Mouse (Mus musculus): ENCODE data around the gene Aplnr. TPM values are rescaled to one million over a fixed set of nuclear protein-coding genes. Genes with fewer than 3 reads are reported as not detected.

Aplnr gene
- polyA plus RNA-seq, 1 experiment from 2014 or later = 35.6 TPM

DNA sequence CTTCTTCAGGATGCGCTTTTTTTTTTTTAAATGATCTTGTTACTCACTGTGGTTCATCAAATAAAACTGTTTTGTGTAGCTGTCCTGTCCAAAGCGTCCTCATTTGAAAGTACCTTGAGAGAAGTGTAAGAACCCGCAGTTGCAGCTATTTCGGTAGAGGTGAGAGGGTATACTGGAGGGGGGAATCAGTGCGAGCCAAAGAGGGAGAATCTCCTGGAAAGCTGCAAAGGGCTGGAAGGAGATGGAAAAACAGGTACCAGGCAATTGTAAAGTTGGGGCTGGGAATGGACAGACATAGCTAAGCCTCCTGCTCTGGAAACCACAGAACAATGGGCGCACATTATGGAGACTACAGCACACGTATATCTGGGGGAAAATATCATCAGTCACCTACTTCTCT, 3.8 kb downstream of the Aplnr start:
- H3K9ac ChIP-seq (replicated peaks; ENCODE audit: low read length) = no peak overlapping the region
- no peaks in the 10 kb centered on the region for H3K36me3 ChIP-seq (replicated peaks; ENCODE audit: control insufficient read depth, insufficient read depth, low read depth, low read length)
- WGBS = 64% methylated on average over 7 of the region's 7 CpGs
- H3K4me2 ChIP-seq (ENCODE audit: low read depth, low read length) = no peak overlapping the region
- H3K4me3 ChIP-seq (ENCODE audit: low read depth, low read length) = no peak overlapping the region
- ATAC-seq (replicated peaks; ENCODE audit: insufficient number of reproducible peaks, low FRiP score, low TSS enrichment, low read depth) = no peak
- no peak for DNase-seq (ENCODE audit: low spot score)
- H3K27ac ChIP-seq (replicated peaks; ENCODE audit: low read depth, low read length) = no peak overlapping the region
- no peaks in the 10 kb centered on the region for H3K27me3 ChIP-seq (ENCODE audit: control insufficient read depth, insufficient read depth, low read length)
- H3K4me1 ChIP-seq (ENCODE audit: control insufficient read depth, insufficient read depth, low read length) = no peaks in the 10 kb centered on the region
- no peaks in the 10 kb centered on the region for H3K9me3 ChIP-seq (replicated peaks; ENCODE audit: control insufficient read depth, low read length)

DNA sequence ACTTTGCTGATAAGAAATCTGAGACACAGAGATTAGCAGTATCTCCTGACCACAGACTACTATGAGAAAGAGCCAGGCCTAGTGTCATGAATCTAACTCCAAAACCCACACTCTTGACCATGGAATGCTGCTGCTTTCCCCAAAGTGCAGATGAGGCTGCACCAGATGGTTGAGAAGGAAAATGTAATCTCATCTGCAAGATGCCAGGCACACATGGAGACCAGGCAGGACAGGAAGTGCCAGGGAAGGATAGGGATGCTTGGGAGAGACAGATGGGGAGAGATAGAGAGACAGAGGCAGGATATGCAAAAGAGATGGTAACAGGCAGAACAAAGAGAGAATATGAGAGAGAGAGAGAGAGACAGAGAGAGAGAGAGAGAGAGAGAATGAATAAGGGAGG, 4.8 kb downstream of the Aplnr start:
- H3K4me1 ChIP-seq (ENCODE audit: control insufficient read depth, insufficient read depth, low read length) = no peaks in the 10 kb centered on the region
- H3K4me3 ChIP-seq (ENCODE audit: low read depth, low read length) = no peak overlapping the region
- H3K27me3 ChIP-seq (ENCODE audit: control insufficient read depth, insufficient read depth, low read length) = no peaks in the 10 kb centered on the region
- no peak for DNase-seq (ENCODE audit: low spot score)
- no peak overlapping the region for H3K9ac ChIP-seq (replicated peaks; ENCODE audit: low read length)
- no peak for ATAC-seq (replicated peaks; ENCODE audit: insufficient number of reproducible peaks, low FRiP score, low TSS enrichment, low read depth)
- no peak overlapping the region for H3K27ac ChIP-seq (replicated peaks; ENCODE audit: low read depth, low read length)
- H3K4me2 ChIP-seq (ENCODE audit: low read depth, low read length) = no peak overlapping the region
- H3K9me3 ChIP-seq (replicated peaks; ENCODE audit: control insufficient read depth, low read length) = no peaks in the 10 kb centered on the region
- H3K36me3 ChIP-seq (replicated peaks; ENCODE audit: control insufficient read depth, insufficient read depth, low read depth, low read length) = no peaks in the 10 kb centered on the region

DNA sequence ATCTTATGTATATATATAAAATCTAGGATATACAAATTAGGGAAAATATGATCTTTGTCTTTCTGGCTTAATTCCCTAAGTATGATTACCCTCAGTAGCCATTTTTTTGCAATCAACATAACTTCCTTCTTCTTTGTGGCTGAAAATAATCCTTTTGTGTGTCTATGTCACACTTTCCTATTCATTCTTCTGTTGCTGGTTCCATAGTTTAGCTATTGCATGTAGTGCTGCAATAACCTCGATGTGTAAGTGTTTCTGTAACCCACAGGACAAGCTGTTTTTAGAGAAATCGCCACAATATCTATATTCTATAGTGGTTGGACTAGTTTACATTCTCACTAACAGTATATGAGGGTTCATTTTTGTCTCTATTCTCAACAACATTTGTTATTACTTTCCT, 8.9 kb downstream of the Aplnr start:
- Histone ChIP-seq H3K4me2 (ENCODE audit: low read depth, low read length) (no peak overlapping the region), H3K9me3 (replicated peaks; ENCODE audit: control insufficient read depth, low read length) (no peaks in the 10 kb centered on the region), H3K27ac (replicated peaks; ENCODE audit: low read depth, low read length) (no peak overlapping the region), H3K4me1 (ENCODE audit: control insufficient read depth, insufficient read depth, low read length) (no peaks in the 10 kb centered on the region), H3K27me3 (ENCODE audit: control insufficient read depth, insufficient read depth, low read length) (no peaks in the 10 kb centered on the region), H3K36me3 (replicated peaks; ENCODE audit: control insufficient read depth, insufficient read depth, low read depth, low read length) (no peaks in the 10 kb centered on the region), H3K4me3 (ENCODE audit: low read depth, low read length) (no peak overlapping the region), H3K9ac (replicated peaks; ENCODE audit: low read length) (no peak overlapping the region)
- ATAC-seq (replicated peaks; ENCODE audit: insufficient number of reproducible peaks, low FRiP score, low TSS enrichment, low read depth) = no peak
- WGBS = 77% methylated on average over 2 of the region's 2 CpGs
- DNase-seq (ENCODE audit: low spot score) = no peak

DNA sequence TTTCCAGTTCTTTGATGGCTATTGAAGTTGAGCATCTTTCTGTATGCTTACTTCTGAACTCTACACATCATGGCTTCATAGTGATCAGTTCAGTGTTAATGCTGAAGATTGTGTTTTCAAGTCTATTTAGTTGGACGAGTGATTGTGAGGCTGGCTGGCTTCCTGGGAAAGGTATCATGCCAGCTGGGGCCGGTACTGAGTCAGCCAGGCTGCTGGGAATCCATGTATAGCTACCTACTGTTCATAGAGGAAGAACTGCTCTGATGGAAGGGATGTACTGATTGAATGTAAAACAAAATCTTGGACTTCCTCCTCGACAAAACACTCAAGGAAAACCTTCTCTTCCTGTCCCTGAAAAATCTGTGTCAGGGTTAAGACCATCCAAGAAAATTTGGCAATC, 9.3 kb downstream of the Aplnr start:
- H3K27me3 ChIP-seq (ENCODE audit: control insufficient read depth, insufficient read depth, low read length) = no peaks in the 10 kb centered on the region
- WGBS = 76% methylated on average over 3 of the region's 3 CpGs
- DNase-seq (ENCODE audit: low spot score) (no peak), ATAC-seq (replicated peaks; ENCODE audit: insufficient number of reproducible peaks, low FRiP score, low TSS enrichment, low read depth) (no peak)
- no peak overlapping the region for H3K9ac ChIP-seq (replicated peaks; ENCODE audit: low read length)
- H3K9me3 ChIP-seq (replicated peaks; ENCODE audit: control insufficient read depth, low read length) = no peaks in the 10 kb centered on the region
- H3K4me2 ChIP-seq (ENCODE audit: low read depth, low read length) = no peak overlapping the region
- H3K36me3 ChIP-seq (replicated peaks; ENCODE audit: control insufficient read depth, insufficient read depth, low read depth, low read length) = no peaks in the 10 kb centered on the region
- no peak overlapping the region for H3K27ac ChIP-seq (replicated peaks; ENCODE audit: low read depth, low read length)
- no peaks in the 10 kb centered on the region for H3K4me1 ChIP-seq (ENCODE audit: control insufficient read depth, insufficient read depth, low read length)
- H3K4me3 ChIP-seq (ENCODE audit: low read depth, low read length) = no peak overlapping the region

DNA sequence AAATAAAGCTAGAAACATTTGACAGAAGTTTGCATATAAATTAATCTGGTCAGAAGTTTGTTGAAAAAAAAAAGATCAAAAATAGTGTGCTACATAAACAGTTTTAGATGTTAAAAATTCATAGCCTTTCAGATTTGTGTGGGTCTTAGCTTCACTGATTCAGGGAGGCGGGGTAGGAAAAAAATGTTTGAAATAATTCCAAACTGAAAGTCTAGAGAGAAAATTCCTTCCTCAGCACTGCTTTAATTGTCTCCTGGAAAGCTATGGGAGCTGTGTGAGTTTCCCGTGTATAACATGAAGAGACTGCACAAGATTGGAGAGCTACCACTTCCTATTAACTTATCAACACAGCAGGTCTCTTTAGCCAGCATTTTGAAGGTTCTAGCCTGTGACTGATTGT, 11.5 kb downstream of the Aplnr start:
- H3K36me3 ChIP-seq (replicated peaks; ENCODE audit: control insufficient read depth, insufficient read depth, low read depth, low read length) = no peaks in the 10 kb centered on the region
- H3K9me3 ChIP-seq (replicated peaks; ENCODE audit: control insufficient read depth, low read length) = no peaks in the 10 kb centered on the region
- DNase-seq (ENCODE audit: low spot score) (no peak), ATAC-seq (replicated peaks; ENCODE audit: insufficient number of reproducible peaks, low FRiP score, low TSS enrichment, low read depth) (no peak)
- no peaks in the 10 kb centered on the region for H3K4me1 ChIP-seq (ENCODE audit: control insufficient read depth, insufficient read depth, low read length)
- WGBS = 87% methylated on average over 2 of the region's 2 CpGs
- no peak overlapping the region for H3K4me2 ChIP-seq (ENCODE audit: low read depth, low read length)
- no peak overlapping the region for H3K4me3 ChIP-seq (ENCODE audit: low read depth, low read length)
- H3K27ac ChIP-seq (replicated peaks; ENCODE audit: low read depth, low read length) = no peak overlapping the region
- no peaks in the 10 kb centered on the region for H3K27me3 ChIP-seq (ENCODE audit: control insufficient read depth, insufficient read depth, low read length)
- H3K9ac ChIP-seq (replicated peaks; ENCODE audit: low read length) = no peak overlapping the region

DNA sequence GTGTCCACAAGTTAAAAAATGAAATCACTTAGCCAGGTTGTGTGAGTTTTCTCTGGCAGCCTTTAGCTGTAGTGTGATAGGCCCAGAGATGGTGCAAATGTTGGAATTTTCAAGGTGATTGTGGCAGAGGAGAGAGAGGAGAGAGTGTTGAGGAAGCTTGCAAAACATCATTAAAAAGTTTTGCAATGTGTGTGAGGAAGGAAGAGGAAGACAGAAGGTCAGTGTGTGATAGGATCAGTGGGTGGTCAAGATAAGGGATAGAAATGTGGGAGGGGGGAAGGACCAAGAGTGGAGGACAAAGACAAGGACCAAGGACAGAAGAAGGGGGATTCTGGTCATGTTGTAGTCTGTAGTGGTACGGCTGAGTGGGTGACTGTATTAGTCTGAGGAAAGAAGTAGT, 14.3 kb downstream of the Aplnr start:
- H3K27ac ChIP-seq (replicated peaks; ENCODE audit: low read depth, low read length) = no peak overlapping the region
- H3K4me1 ChIP-seq (ENCODE audit: control insufficient read depth, insufficient read depth, low read length) = no peaks in the 10 kb centered on the region
- H3K4me2 ChIP-seq (ENCODE audit: low read depth, low read length) = no peak overlapping the region
- H3K27me3 ChIP-seq (ENCODE audit: control insufficient read depth, insufficient read depth, low read length) = no peaks in the 10 kb centered on the region
- ATAC-seq (replicated peaks; ENCODE audit: insufficient number of reproducible peaks, low FRiP score, low TSS enrichment, low read depth) (no peak), DNase-seq (ENCODE audit: low spot score) (no peak)
- H3K9ac ChIP-seq (replicated peaks; ENCODE audit: low read length) = no peak overlapping the region
- H3K36me3 ChIP-seq (replicated peaks; ENCODE audit: control insufficient read depth, insufficient read depth, low read depth, low read length) = no peaks in the 10 kb centered on the region
- no peak overlapping the region for H3K4me3 ChIP-seq (ENCODE audit: low read depth, low read length)
- 67% methylated on average over 1 of the region's 1 CpGs for WGBS
- no peaks in the 10 kb centered on the region for H3K9me3 ChIP-seq (replicated peaks; ENCODE audit: control insufficient read depth, low read length)

DNA sequence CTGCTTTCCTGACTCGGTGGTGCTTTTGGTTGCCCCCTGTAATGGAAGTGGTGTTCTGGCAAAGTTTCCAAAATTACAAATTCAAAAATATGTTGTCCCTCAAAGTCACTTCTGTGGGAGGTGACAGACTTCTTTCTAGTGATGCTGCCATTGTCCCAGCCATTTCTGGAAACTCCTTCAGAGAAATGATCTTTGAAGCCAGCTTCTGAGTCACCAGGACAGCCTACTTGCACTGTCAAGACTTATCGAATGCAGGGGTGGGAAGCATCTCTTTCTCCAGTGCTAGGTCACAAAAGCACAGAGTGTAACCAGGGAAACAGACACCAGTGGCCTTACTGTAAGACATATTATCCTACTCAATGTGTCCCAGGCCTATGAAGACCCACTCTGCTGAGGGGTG, 15.2 kb downstream of the Aplnr start:
- Histone ChIP-seq H3K4me1 (ENCODE audit: control insufficient read depth, insufficient read depth, low read length) (no peaks in the 10 kb centered on the region), H3K36me3 (replicated peaks; ENCODE audit: control insufficient read depth, insufficient read depth, low read depth, low read length) (no peaks in the 10 kb centered on the region), H3K4me3 (ENCODE audit: low read depth, low read length) (no peak overlapping the region), H3K9ac (replicated peaks; ENCODE audit: low read length) (no peak overlapping the region), H3K4me2 (ENCODE audit: low read depth, low read length) (no peak overlapping the region), H3K9me3 (replicated peaks; ENCODE audit: control insufficient read depth, low read length) (no peaks in the 10 kb centered on the region), H3K27me3 (ENCODE audit: control insufficient read depth, insufficient read depth, low read length) (no peaks in the 10 kb centered on the region), H3K27ac (replicated peaks; ENCODE audit: low read depth, low read length) (no peak overlapping the region)
- 89% methylated on average over 2 of the region's 2 CpGs for WGBS
- ATAC-seq (replicated peaks; ENCODE audit: insufficient number of reproducible peaks, low FRiP score, low TSS enrichment, low read depth) = no peak
- DNase-seq (ENCODE audit: low spot score) = no peak

DNA sequence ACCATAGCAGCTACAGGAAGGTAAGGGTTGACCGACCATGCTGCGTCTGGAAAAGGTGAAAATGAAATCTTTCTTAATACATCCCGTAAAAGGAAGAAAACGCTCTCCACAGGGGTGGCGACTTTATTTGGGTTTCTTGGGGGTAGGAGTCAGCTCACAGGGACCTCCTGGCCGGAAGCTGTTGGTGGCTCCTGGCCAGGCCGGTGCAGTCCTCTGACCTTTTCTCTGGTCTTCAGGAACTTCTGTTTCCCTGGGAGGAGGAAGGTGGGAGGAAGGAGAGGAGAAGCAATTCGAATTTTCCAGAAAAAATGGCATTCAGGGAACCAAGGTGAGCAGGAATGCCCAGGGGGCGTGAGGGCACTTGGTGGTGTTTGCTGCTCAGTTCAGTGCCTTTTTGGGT, 19.3 kb downstream of the Aplnr start:
- H3K27ac ChIP-seq (replicated peaks; ENCODE audit: low read depth, low read length) = no peak overlapping the region
- WGBS = 81% methylated on average over 9 of the region's 9 CpGs
- H3K27me3 ChIP-seq (ENCODE audit: control insufficient read depth, insufficient read depth, low read length) = no peaks in the 10 kb centered on the region
- no peaks in the 10 kb centered on the region for H3K4me1 ChIP-seq (ENCODE audit: control insufficient read depth, insufficient read depth, low read length)
- no peak overlapping the region for H3K4me3 ChIP-seq (ENCODE audit: low read depth, low read length)
- H3K9me3 ChIP-seq (replicated peaks; ENCODE audit: control insufficient read depth, low read length) = no peaks in the 10 kb centered on the region
- DNase-seq (ENCODE audit: low spot score) = no peak
- ATAC-seq (replicated peaks; ENCODE audit: insufficient number of reproducible peaks, low FRiP score, low TSS enrichment, low read depth) = no peak
- no peak overlapping the region for H3K9ac ChIP-seq (replicated peaks; ENCODE audit: low read length)
- no peak overlapping the region for H3K4me2 ChIP-seq (ENCODE audit: low read depth, low read length)
- H3K36me3 ChIP-seq (replicated peaks; ENCODE audit: control insufficient read depth, insufficient read depth, low read depth, low read length) = no peaks in the 10 kb centered on the region

DNA sequence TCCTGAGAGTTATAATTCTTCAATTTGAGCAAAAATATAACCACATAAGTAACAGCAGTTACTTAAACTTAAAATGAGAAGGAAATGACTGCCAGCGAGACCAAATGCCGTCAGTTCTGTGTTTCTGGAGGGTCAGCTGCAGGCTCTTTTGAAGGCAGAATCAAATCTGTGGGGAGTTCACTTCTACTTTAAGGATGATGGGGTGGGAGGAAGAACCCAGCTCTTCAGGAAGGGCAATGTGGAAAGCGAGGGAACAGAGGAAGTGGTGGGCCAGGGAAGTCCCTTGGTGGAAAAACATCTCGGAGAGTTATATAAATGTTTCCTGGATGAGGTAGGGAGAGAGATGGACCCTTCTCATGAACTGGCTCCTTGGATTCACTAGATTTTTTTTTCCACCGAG, 20.1 kb downstream of the Aplnr start:
- Histone ChIP-seq H3K9ac (replicated peaks; ENCODE audit: low read length) (no peak overlapping the region), H3K27me3 (ENCODE audit: control insufficient read depth, insufficient read depth, low read length) (no peaks in the 10 kb centered on the region), H3K4me3 (ENCODE audit: low read depth, low read length) (no peak overlapping the region), H3K4me1 (ENCODE audit: control insufficient read depth, insufficient read depth, low read length) (no peaks in the 10 kb centered on the region), H3K9me3 (replicated peaks; ENCODE audit: control insufficient read depth, low read length) (no peaks in the 10 kb centered on the region), H3K4me2 (ENCODE audit: low read depth, low read length) (no peak overlapping the region), H3K27ac (replicated peaks; ENCODE audit: low read depth, low read length) (no peak overlapping the region), H3K36me3 (replicated peaks; ENCODE audit: control insufficient read depth, insufficient read depth, low read depth, low read length) (no peaks in the 10 kb centered on the region)
- 81% methylated on average over 5 of the region's 5 CpGs for WGBS
- ATAC-seq (replicated peaks; ENCODE audit: insufficient number of reproducible peaks, low FRiP score, low TSS enrichment, low read depth) = no peak
- no peak for DNase-seq (ENCODE audit: low spot score)
